Mouse (Mus musculus) spleen, adult 2 months (tissue): ENCODE data around the gene Dcaf15.

ENCODE experiments used
- CTCF ChIP-seq: fragments of 200-500 bp; IDR thresholded peaks from 2 replicates; pipeline ENCODE4 v1.5.1; 2011; ENCODE audit warnings: mild to moderate bottlenecking, inconsistent platforms; ENCODE audit not compliant: insufficient read depth, insufficient read length, insufficient replicate concordance; ENCODE audit errors: extremely low read depth
- POLR2A ChIP-seq: fragments of 200-500 bp; IDR thresholded peaks from 2 replicates; pipeline ENCODE4 v1.6.1; 2011; ENCODE audit warnings: low read depth, low read length, inconsistent platforms

DNA sequence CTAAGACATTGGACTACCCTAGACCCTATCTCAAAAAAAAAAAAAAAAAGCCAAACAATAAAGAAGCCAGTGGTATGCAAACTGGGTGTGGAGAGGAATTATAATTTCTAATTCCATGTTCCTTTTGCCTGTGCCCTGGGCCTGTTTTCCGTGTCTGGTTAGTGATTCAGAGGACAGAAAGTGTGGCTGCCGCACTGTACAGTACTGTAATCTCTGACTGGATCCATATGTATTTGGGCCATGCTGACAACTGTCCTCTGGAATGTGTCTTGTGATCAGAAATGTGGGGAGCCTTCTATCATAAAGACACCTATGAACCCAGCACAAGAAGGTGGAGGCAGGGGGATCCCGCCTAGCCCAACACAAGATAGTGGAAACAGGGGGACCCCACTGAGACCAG, 17.6 kb upstream of the Dcaf15 start:
- no peak for TF ChIP-seq POLR2A
- TF ChIP-seq CTCF = no peak
